Mouse (Mus musculus): ENCODE measurements at regions not wholly inside any gene's neighbourhood (a gene's known extent, or its start where the extent isn't known, plus 50 kb on each side); places are given as distances from the start of the nearest gene placed in this dataset.

GRCm38 (mm10) chr3:133599731-133600130 lies 54.8 kb upstream of the Tet2 start:
- no peak for DNase-seq (ENCODE audit: extremely low read depth, low read depth, low spot score)

DNA sequence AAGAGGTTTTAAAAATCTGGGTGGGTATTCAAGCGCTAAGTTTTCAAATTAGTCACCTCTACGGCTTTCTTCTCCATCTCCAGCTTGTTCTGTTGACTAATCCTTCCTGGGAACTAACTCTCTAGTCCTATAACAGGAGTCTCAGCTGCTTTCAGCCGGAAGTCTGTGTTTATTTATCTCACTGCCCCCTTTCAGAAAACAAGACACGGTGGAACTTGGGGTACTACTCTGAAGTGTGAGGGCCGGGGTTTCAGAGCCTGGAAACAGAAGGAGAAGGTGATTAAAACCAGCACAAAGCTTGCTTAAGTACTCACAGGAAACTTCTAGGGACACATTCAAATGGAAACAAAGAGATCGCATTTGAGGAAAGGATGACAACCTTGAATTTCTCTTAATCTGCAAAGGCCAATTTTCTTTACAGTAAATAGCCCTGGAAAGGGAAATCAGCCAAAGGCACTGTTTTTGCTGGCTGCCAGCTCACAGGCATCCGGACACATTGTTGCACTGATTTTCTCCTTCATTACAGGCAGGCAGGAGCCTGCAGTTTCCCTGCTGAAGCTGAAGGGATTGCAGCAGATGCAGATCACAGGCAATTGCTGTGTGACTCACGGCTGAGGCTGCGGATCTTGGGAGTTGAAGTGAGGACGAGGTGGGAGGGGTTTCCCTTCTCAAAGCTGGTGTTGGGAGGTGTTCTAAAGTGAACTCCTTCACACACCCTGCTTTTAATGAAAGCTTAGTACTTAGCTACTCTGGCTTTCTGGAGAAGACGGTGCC lies 55.7 kb upstream of the Tet2 start:
- DNase-seq (ENCODE audit: extremely low read depth, low read depth, low spot score), result no peak

DNA sequence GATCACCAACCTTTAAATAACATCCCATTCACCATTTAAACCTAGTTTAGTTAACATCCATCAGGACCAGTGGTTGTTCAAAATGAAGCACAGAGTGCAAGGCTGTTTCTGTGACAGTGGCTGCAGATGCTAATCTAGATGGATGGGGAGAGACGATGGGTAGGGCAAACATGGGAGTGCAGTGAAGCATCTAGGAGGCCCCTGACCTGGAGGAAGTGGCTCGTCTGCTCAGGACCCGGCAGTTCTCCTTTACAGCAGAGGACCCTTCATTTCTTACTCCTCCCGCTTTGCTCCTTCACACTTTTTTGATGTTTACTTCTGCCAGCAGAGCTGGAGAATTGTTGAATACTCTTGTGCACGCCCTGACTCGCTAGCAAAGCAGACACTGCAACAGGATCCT lies 60.5 kb upstream of the Tet2 start:
- no peak for DNase-seq (ENCODE audit: extremely low read depth, low read depth, low spot score)

DNA sequence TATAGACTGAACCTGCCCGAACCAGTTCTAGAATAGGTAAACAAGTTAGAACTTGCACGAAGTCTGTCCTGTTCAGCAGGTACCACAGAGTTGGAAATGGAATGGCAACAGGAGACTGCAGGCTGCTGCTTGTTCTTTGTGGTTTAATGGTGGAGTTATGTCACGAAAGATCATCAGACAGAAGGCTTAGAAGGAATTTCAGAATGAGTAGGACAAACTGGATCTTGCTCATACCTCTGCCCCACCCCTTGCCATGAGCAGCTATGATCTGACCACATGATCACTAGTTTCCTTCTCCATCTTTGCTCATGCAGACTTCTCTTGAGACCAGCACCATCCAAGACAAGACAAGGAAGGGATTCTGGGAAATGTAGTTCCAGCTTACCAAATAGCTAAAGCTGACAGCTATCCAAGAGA lies 63.9 kb upstream of the Tet2 start:
- peak; percentile 34 for DNase-seq (ENCODE audit: extremely low read depth, low read depth, low spot score)

GRCm38 (mm10) chr3:133613836-133614711 lies 69.1 kb upstream of the Tet2 start:
- no peak for DNase-seq (ENCODE audit: extremely low read depth, low read depth, low spot score)

DNA sequence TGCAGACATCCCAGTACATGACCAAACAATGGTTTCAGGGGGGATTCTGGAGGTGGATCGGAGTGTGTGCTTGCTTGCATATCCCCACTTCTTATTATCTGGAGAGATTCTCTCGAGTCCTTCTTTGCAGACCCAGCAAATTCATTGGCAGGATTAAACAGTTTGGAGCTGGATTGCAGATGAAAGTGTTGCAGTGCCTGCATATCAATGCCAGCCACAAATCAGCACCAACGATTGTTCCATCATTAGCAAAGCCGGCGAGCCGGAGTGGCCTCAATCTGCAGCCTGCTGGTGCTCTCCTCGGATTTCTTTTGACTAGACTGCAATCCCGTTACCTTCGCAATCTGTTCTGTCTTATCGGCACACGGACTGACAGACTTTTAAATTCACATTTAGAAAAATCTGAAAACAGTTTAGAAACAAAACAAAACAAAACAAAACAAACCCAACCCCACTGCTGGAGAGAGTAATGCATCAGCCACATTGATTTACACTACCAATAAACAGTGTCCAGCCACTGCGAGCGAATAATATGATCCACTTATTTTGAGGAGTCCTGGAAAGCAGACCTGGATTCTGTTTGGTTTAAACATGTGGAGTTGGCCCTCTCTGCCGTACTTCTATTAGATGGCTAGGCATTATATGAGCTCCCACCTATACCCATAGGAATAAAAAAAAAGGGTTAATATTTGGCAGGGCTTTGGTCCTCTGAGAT lies 69.9 kb upstream of the Tet2 start:
- DNase-seq (ENCODE audit: extremely low read depth, low read depth, low spot score), result no peak

- no peak for DNase-seq (ENCODE audit: extremely low read depth, low read depth, low spot score)
Observed at GRCm38 (mm10) chr3:133617036-133617435, 72.1 kb upstream of the Tet2 start.

DNA sequence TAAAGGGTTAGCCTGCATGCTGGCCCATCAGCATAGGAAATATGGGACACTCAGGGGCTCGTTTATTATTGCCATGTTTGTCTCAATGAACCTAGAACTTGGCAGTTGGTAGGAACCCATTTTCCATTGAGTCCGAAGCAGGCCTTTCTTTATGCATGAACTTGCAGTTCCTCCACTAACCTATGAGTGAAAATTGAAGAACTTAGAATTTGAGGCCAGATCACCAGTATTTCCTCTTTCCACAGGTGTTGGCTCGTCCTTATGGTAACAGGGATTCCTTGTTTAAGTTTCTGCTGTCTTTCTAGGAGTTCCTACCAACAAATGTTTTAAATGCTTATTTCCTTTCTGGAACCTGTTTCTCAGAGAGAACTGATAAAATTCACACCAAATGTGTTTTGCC lies 73.6 kb upstream of the Tet2 start:
- DNase-seq (ENCODE audit: extremely low read depth, low read depth, low spot score), result no peak

DNA sequence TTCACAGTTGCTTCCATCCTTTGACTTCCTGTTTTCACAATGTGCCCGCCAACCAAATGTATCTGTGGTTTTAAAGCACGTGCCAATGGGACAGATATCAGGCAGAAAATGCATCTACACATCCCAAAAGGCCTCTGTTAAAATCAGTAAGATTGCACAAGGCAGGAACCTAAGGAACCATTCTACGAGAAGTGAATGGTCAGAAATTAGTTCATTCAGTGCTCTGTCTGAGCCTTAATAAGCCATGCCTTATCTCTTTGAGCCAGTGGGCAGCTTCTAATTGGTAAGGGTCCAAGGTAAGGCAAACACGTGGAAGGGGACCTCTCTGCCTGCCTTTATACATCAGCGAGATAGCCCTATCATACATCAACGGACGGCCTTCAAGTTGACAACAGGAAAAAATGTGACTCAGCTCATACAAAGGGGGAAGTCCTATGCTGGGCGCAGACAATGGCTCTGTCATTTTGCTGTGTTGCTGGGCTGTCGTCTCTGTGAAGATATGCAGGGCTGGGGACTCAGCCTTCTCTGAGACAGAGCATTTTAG lies 78.3 kb upstream of the Tet2 start:
- no peak for DNase-seq (ENCODE audit: extremely low read depth, low read depth, low spot score)

DNA sequence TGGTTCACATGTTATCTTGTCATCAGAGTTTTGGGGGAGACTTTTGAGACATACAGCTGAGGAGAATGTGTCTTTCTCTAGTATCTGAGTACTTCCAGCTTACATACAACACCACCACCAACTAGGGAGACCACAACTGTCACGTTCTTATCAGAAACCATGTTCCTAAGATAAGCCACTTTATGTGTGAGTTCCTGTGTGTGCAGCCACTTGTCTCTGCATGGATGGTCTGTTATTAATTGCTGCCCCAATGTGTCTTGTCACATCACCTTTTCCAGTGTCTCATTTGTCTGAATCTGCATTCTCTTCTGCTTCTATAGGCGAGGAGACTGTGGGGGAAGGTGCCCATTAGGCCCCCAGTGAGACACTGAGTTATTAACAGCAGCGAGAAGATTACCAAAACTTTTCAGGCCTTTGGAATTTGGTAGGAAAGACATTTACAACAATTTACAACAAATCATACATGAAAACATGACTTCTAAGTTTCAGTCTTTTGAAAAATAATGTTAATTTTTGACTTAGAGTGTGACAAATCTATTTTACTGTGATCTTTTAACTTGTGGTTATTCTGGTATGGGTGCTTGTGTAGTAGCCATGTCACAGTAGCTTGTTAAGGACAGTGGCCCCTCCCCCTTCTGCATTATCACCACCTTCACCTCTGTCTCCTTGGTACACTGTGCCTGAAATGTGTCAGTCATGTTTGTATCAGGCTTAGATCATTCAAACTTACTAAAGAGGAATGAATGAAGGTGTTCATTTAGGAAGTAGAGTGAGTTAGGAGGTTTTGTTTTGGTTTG lies 79.3 kb upstream of the Tet2 start:
- no peak for DNase-seq (ENCODE audit: extremely low read depth, low read depth, low spot score)

- no peak for DNase-seq (ENCODE audit: extremely low read depth, low read depth, low spot score)
Observed at GRCm38 (mm10) chr3:133625046-133625445, 80.1 kb upstream of the Tet2 start.

GRCm38 (mm10) chr3:133626442-133626841 lies 81.5 kb upstream of the Tet2 start:
- DNase-seq (ENCODE audit: extremely low read depth, low read depth, low spot score), result no peak

DNA sequence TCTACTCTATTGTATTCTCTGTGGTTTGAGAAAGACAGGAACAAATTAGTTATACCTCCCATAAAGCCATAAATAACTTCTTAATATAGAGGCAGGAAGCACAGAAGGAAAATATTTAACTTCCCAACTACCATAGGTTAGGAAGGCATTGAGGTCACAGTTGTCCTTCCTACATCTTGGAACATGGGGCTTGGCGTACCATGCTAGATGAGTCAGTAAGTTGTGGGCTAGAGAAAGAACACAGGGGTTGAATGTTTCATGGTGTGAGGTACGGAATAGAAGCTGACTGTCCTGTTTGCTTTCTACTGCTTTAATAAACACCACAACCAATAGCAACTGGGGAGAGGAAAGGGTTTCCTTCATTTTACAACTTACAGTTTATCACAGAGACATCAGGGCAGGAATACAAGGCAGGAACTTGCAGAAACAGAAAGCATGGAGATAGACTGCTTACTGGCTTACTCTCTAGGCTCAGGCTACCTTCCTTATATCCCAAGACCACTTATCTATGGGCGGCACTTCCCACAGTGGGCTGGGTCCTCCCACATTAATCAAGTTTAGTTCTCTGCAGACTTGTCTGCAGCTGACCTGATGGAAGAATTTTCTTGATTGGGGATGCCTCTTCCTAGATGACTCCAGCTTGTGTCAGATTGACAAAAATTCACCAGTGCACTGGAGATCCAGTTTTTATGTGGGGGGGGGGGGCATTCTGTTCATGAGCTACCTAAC lies 82.3 kb upstream of the Tet2 start:
- DNase-seq (ENCODE audit: extremely low read depth, low read depth, low spot score), result no peak

DNA sequence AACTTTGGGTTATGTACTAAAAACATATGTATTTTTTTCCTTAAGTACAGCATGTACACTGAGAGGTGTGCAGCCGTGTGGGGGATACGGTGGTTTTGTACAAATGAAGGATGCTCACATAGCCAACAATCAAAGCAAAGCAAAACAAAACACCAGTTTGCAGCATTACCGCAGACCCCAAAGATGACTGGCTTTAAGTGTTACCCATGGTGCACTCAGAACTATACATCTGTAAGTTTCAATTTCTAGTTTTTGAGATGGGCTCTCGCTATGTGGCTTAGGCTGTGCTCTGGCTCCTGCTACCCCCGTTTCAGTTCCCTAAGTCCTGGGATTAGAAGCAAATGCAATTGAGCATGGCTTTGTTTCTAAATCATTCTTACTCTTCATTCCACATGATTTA lies 89.4 kb upstream of the Tet2 start:
- no peak for DNase-seq (ENCODE audit: extremely low read depth, low read depth, low spot score)

DNA sequence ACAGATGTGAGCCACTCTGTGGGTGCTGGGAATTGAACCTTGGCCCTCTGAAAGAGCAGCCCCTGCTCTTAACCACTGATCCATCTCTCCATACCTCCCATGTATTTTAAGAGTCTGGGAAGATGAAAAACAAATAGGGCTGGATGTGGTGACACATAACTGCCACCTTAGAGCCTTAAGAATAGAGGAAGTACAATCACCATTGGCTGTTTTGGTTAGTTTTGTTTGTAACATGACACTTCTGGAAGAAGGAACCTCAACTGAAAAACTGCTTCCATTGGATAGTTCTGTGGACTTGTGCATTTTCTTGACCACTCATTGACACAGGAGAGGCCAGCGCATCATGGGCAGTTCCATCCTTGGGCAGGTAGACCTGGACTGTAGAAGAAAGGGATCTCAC lies 100.7 kb upstream of the Tet2 start:
- DNase-seq (ENCODE audit: extremely low read depth, low read depth, low spot score), result no peak

- no peak for DNase-seq (ENCODE audit: extremely low read depth, low read depth, low spot score)
Observed at GRCm38 (mm10) chr3:133646449-133647059, 101.6 kb upstream of the Tet2 start.

GRCm38 (mm10) chr3:133650025-133650424 lies 105.1 kb upstream of the Tet2 start:
- DNase-seq (ENCODE audit: extremely low read depth, low read depth, low spot score), result no peak

GRCm38 (mm10) chr3:133651996-133652395 lies 107.1 kb upstream of the Tet2 start:
- no peak for DNase-seq (ENCODE audit: extremely low read depth, low read depth, low spot score)

DNA sequence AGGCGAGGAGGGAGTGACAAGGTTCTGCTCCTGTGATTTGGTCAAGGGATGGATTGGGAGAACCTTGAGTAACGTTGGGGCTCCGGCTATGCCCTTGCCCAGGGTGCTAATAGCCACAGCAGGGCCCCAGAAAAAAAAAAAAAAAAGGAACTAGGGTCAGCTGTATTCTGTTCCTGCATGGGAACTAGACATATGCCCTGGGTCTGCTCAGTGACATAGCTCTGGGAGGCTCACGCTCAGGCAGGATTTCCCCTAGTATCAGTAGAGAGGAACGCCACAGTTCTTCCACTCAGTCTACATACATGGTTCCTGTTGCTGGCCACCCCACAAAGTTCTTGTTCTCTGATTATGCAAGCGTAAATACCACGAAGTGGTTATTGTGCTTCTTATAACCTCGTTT lies 114.8 kb upstream of the Tet2 start:
- DNase-seq (ENCODE audit: extremely low read depth, low read depth, low spot score), result no peak
